Mouse (Mus musculus): ENCODE measurements around the gene Coro2b.

Coro2b gene

GRCm38 (mm10) chr9:62515138-62515537 lies 21.7 kb downstream of the Coro2b start:
- no peak for DNase-seq (ENCODE audit: low spot score in 2 of 2)

DNA sequence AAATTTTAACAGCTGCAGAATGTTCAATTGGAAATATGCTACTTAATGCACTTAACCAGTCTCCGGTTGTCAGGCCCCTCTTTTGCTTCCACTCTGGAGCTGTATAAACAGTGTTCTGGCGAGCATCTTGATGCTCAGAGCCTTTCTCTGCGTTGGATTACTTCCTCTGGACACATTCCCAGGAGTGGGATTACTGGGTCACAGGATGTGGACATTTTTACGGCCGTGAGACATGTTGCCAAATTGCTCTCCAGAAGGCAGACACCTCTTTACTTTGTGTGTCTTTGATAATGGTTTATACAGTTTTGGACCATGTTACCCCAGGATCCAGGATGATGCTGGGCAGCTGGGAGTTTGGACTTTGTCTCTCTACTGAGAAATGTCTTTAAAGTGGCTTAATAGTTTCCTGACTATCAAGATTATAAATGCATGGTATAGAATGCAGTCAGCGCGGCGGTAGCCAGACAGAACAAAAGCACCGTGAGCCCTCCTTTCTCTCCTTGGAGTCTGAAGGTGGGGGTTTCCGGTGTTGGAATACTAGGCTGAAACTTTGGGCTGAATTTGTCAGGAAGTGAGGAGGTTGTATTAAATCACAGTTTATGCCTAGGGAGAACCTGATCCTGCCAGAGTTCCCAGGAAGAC lies 23.2 kb downstream of the Coro2b start:
- no peak for DNase-seq (ENCODE audit: low spot score in 2 of 2)

DNA sequence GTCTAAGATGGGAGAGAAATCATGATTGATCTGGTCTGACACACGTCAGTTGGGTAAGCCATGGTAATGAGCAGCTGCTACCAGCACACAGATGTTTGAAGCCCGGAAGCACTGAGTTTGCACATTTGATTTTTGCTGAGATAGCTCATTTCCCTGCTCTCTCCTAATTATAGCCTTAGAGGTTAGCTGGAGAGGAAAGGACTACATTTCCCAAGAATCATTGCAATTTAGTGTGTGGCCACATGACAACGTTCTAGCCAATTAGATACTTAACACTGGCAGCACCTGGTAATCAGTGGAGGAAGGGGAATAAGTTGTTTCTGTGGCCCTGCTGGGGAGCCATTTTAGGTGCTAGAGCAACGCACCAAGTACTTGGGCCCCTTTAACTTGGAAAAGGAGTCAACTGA lies 26.3 kb downstream of the Coro2b start:
- no peak for DNase-seq (ENCODE audit: low spot score in 2 of 2)

DNA sequence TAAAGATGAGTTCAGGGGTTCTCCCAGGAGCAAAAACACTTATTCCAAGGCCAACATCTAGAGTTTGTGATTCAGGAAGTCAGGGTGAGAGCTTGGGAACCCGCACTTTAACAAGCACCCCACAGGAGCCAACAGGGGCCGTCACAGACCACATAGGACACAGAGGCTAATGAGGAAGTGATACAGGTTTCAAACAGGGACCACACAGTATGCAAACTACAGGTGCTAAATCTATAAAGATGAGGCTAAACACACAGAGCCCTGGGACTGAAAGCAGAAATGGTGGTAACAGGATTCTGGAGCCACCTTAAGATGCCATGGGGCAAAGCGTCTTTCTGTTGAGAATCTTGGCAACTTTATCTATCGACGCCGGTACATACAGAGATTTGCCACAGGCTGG lies 27.2 kb downstream of the Coro2b start:
- no peak for DNase-seq (ENCODE audit: low spot score in 2 of 2)

DNA sequence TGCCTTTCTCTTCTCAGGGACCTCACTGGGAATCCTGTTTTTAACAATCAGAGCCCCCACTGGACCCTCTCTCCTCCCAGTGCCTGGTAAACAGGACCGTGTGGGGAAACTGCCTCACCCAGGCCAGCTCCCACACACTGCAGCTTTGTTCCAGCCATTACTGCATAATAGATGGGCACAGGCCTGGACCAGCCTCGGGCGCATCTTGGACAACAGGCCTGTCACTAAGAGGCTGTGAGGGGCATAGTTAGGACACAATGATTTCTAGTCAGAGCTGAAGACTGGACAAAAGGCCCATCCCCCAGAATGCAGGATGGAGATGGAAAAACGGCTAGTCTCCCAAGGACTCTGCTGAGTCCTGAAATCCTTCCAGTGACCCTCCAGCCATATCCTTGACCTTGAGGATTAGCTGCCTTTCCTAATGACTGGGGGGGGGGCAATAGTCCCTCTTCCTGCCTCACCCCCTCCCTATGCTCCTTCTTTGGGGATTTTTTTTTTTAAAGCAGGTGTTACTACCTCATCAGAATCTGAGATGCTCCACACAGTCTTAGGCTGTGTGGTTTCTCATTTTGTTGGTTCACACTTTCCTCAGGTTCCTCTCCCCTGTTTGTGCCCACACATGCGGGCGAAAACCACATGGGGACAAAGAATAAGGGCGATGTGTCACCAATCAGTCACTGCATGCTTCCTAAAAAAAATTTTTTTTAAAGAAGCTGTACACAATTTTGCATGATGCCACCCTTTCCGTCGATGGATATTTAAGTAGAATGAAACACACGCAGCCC lies 27.9 kb downstream of the Coro2b start:
- no peak for DNase-seq (ENCODE audit: low spot score in 2 of 2)

- DNase-seq (ENCODE audit: low spot score in 2 of 2), result no peak
Measured at GRCm38 (mm10) chr9:62506467-62507067, 30.3 kb downstream of the Coro2b start.

DNA sequence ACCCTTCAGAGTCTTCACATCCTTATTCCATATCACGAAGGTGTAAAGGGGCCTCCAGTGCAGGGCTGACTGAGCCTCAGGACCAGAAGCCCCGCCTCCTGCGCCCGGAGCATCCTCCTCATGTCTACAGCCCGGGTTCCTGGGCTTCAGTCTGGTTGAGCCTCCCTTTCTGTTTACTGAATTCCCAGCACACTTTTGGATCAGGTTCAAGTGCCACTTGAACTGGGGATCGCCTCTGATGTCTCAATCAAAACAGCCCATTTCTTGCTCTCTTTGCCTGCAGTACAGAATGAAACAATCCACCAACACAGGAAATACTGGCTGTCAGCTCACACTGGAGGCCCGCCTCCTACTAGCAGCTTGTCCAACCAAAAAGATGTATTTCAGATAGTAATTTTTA lies 32.7 kb downstream of the Coro2b start:
- no peak for DNase-seq (ENCODE audit: low spot score in 2 of 2)

GRCm38 (mm10) chr9:62502361-62502760 lies 34.5 kb downstream of the Coro2b start:
- DNase-seq (ENCODE audit: low spot score in 2 of 2), result no peak

GRCm38 (mm10) chr9:62501566-62501965 lies 35.3 kb downstream of the Coro2b start:
- DNase-seq (ENCODE audit: low spot score in 2 of 2), result no peak

DNA sequence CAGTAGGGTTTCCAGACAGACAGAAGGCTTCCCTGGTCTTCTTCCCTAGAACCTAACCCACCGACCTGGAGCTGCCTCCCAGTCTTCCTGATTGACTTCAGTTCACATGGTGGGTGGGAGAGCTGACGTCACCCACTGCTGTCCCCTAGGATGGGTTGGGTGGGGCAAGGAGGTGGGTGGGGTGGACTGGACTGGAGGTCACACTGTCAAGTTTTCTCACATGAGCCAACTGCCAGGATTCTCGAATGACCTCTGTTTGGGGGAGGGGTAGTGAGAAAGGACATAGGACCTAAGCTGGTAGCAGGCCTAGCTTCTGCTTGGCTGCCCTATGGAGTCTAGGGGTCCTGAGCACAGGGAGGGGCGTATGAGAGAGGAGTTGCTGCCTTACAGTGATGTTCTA lies 36.8 kb downstream of the Coro2b start:
- DNase-seq (ENCODE audit: low spot score in 2 of 2), result no peak

DNA sequence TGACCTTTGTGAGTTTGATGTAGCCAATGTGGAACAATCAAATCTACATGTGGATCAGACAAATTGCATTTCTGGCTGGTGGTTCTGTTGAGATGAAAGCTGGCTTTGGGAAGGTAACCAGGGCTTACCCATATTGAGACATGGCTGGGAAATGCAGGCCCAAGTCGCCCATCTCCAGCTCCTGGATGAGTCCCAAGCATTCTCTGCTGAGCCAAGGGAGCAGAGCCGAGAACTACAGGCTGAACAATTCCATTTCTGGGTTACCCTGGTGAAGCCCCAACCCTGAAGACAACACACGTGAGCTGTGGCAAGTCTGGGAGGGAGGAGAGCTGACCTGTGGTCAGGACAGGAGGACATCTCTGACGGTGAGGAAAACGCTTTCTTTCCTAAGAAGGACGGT lies 37.9 kb downstream of the Coro2b start:
- DNase-seq (ENCODE audit: low spot score in 2 of 2), result no peak

DNA sequence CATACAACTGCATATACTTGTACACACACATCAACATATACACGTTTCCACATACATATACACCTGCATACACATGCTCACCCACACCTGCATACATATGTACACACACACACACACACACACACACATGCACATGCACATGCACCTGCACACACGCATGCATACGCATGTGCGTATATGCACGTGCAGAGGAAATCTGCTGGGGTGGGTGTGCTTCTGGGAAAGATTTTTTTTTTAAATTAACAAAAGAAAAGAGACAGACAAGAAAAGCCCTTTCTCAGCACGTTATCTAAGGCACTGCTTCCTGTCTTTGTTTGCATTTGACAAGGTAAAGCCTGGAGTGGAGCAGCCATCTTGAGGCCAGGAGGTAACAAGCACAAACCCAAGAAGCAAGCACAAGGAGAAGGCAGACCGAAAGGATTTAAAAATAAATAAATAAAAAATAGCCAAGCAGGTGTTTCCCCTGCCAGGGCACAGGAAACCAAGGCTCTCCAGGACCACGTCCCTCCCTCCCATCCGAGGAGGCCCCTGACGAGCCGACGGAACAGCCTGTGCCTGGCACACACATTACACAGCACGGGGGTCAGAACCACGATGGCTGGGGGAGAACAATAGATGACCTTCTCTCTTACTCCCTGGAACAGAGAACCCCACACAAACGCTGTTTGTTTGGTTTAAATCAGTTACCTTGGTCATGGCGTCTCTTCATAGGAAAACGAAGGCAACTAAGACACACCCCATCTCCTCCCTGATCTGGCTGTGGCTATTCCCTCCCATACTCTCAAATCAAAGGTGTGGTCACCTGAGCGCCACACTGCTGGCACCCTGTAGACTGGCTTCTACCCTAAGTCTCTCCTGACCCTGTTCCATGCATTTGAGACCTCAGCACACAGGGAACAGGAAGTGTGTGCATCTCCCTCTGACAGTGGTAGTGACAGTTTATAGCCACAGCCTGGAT lies 39.4 kb downstream of the Coro2b start:
- DNase-seq (ENCODE audit: low spot score in 2 of 2), result no peak

- DNase-seq (ENCODE audit: low spot score in 2 of 2), result no peak
Measured at GRCm38 (mm10) chr9:62492306-62492990, 44.4 kb downstream of the Coro2b start.

DNA sequence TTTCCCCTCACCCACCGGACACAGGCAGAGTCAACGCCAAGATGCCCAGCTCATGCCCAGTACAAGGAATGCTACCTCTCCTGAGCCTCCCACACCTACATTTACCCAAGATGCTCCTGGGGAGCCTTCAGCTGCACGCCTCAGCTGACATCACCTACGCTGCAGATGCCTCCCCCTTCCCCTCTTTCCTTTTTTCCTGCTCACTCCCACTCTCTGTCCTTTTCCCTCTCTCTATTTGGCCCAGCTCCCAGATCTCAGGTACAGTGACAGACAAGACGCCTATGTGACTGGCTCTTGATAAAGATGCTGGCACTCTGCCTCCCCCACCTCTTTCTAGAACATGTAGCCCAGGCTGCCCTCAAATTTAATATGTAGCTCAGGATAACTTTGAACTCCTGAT lies 45.2 kb downstream of the Coro2b start:
- DNase-seq (ENCODE audit: low spot score in 2 of 2), result peak in 1 of 2 experiments; percentile 65

DNA sequence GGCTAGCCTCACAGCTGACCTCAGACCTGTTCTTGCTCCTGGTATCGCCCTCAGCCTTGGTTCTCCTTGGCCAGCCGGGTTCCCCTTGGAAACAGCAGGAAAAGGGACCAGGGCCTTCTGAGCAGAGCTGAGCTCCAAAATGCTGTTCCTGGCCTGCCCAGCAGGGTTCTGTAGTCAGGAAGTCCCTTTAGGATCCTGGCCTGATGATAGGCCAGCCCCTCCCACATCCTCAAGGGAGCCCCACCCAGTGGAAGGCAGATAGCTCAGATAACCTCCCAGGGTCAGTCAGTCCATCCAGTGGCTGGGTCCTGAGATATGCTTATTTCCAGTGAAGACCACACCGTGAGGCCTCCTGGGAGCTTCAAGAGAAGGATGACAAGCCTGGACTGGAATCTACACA lies 45.7 kb downstream of the Coro2b start:
- no peak for DNase-seq (ENCODE audit: low spot score in 2 of 2)

DNA sequence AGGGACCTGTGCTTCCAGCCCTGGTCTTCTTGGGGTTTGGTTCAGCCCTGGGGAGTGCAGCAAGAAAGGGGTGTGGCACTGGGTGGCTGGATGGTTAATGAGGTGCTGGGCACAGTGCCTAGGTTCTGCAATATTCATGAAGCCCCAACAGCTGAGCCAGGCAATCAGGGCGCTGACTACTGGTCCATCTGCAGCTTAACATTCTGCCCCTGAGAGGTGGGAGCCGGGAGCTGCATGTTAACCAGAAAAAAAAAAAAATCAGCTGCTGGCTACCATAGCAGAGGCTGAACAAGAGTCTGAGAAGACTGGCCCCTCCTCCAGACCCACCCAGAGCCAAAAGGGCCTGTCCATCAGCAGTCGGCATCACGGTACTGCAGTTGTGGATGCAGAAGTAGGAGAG lies 52.7 kb downstream of the Coro2b start:
- peak; percentile 81 to 86 for DNase-seq (ENCODE audit: low spot score in 2 of 2)

DNA sequence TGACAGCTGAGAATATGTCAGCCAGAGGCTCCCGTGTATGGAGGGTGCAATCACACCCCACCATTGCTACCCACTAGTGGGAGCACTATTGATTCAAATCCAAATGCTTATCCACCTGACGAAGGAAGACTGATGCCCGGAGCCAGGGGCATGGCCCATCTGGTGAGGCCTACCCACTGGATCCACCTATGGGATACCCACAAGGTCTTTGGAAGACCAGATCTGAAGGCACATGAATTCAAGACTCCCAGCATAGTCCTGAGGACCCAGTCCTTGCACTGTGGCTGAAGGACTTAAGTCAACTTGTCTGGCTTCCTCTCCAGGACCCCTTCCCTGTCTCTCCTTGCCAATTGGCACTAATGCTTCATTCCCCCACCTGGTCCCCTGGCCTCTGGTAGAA lies 54.1 kb downstream of the Coro2b start:
- no peak for DNase-seq (ENCODE audit: low spot score in 2 of 2)

GRCm38 (mm10) chr9:62480898-62481642 lies 55.8 kb downstream of the Coro2b start:
- no peak for DNase-seq (ENCODE audit: low spot score in 2 of 2)

- peak in 1 of 2 experiments; percentile 22 for DNase-seq (ENCODE audit: low spot score in 2 of 2)
Measured at GRCm38 (mm10) chr9:62480149-62480548, 56.7 kb downstream of the Coro2b start.

DNA sequence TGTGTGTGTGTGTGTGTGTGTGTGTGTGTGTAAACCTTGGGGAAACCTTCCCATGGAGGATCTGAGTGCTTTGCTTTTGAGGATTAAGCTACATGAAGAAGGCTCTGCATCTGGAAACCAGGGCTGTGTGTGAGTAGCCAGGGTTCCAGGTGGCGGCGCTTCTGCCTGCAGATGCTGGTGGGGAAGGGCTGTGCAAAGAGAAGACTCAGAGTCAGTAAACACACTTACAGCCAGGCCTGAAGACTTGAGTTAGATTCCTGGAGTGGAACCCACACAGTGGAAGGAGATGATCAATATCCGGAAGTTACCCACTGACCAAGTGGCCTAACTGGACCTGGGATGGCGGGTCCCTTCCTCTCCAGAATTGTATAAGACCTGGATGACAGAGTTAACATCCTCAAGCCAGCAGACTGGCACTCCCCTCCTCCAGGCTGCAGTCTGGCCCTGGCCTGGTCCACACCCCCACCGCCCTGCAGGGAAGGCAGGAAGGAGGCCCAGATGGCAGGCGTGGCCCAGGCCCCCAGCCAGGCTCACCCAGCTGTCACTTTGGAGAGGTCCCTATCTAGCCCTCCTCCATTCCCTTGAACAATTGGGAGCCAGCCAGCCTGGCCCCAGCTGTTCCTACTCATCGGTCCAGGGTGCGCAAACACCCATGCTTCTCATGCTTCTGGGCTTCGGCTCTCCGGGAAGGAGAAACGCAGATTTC lies 59.9 kb downstream of the Coro2b start:
- peak; percentile 88 to 91 for DNase-seq (ENCODE audit: low spot score in 2 of 2)
